Mouse (Mus musculus): ENCODE results near the gene Spcs2. TPM values are rescaled to one million over a fixed set of nuclear protein-coding genes. Genes with fewer than 3 reads are reported as not detected.
"Not testable (repeated sequence)": the region's sequence is repeated elsewhere in the genome, so short reads cannot be mapped to it uniquely, and the experiment has no call there.

Gene Spcs2
- total RNA-seq, 2 experiments from 2014 or later: 103 to 106 TPM

DNA sequence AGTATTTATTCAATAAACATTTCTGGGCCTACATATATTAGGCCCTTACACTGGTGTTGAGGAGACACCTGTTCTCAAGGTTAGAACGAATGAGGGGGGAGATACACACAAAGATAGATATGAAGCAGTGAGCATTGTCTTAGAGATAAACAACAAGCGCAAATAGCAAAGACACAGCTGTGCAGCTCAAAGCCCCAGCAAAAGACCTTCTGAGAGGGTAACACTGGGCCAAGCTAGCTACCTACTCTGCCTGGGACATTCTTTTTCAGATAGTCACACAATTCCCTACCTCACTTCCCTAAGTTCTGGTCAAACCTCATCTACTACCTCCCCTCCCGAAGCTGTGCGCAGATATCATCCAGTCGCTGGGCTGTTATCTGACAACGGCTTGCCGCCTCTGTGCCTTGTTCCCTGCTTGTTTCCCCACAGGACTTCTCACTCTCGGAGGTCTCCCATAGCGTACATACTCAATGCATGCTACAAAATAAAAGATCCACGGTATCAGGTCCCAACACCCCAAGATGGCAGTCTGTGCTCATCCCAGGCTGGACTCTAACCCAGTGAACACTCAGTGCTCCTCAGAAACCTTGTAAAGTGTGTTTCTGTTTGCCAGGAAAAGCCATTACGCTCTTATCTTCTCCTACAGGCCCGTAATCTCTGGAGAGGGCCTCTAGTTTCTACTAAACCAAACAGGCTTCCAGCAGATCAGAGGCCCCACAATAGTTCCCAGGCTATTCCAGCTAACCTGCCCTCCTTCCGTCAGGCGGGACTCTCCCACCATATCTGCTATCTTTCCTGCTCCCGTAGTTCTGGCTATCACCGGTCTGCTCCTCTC is 38.4 kb downstream of the Spcs2 start:
- no peak for DNase-seq

GRCm38 (mm10) chr7:99823045-99823663 is 40.1 kb downstream of the Spcs2 start:
- no peak for DNase-seq

GRCm38 (mm10) chr7:99822426-99822825 is 40.8 kb downstream of the Spcs2 start:
- DNase-seq: no peak

DNA sequence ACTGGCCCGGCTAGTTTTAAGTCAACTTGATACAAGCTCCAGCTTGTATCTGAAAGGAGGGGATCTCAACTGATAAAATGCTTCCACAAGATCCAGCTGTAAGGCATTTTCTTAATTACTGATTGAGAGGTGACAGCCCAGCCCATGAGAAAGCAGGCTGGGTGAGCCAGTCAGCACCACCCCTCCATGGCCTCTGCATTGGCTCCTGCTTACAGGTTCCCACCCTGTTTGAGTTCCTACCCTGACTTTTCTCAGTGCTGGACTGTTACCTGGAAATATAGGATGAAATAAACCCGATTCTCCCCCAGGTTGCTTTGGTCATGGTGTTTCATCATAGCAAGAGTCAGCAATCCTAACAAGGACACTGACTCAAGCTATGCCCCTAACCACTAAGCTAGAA is 41.3 kb downstream of the Spcs2 start:
- no peak for DNase-seq

GRCm38 (mm10) chr7:99818181-99818725 is 45.0 kb downstream of the Spcs2 start:
- DNase-seq: not testable (repeated sequence)

GRCm38 (mm10) chr7:99813394-99813793 is 49.9 kb downstream of the Spcs2 start:
- no peak for DNase-seq

GRCm38 (mm10) chr7:99811661-99812060 is 51.6 kb downstream of the Spcs2 start:
- no peak for DNase-seq

- DNase-seq: no peak
These were observed 52.4 kb downstream of the Spcs2 start for GRCm38 (mm10) chr7:99810814-99811213.

DNA sequence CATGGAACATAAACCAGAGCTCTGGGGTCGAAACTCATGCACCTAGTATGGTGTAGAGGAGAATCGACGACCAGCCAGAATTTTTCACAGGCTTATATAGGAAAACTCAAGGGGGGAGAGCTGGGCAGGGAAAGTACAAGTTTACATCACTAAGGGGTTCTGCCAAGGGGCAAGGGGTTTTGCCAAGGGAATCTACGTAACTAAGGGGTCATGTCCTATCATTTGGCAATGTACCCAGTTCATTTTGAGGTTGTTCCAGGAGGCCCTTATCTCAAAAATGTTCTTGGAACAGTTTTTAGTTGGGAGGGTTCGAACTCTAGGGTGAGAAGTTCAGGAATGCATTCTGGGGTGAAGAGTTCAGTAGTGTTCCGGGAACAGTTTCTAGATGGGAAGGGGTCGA is 56.2 kb downstream of the Spcs2 start:
- not testable (repeated sequence) for DNase-seq

DNA sequence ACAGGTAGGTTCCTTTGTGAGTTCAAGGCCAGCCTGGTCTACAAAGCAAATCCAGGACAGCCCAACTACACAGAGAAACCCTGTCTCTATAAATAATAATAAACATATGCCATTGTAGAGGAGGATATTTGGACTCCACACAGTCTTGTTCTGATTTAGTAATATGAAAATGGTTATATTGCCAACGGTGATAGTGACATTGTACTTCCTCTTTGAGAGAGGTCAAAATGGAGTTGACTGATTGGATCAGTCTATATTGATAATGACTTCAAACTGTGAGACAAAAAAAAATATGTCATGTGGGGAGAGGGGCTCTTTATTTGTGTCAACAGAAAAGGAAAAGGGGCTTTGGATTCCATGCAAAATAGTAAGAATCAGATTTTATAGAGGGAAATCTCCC is 57.9 kb downstream of the Spcs2 start:
- DNase-seq: no peak

DNA sequence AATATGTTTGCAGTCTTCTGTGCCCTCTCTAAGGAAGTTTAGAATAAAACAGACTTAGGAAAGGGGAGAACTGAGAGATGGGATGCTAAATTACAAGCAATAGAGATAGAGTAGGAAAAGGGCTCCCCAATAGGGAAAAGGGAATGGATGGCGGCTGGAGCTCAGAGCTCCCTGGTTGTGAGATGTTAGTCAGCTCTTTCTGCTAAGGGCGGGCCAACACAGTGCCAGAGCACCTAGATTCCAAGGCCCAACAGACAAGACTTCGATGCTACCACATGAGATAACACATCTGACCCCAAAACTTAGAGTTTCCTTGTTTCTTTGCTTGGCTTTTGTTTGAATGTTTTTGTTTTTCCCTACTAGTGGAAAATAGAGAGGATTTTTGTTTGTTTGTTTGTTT is 59.2 kb downstream of the Spcs2 start:
- DNase-seq: not testable (repeated sequence)

GRCm38 (mm10) chr7:99803535-99803934 is 59.7 kb downstream of the Spcs2 start:
- DNase-seq: no peak

DNA sequence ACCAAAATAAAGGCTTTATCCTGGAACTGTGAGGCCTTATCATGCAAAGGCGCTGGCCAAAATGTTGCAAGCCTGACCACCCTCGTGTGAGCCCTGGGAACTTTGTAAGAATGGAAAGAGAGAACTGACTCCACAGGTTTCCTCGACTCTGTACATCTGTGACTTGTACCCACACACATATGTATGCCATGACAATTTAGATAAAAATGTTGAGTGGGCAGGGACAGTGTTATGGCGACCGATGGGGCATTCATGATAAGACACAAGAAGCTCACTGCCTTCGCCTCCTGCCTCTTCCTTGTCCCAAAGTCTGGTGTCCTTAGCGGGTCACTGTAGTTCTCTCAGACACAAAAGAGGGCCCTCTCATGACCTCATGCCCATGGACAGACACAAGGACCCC is 64.1 kb downstream of the Spcs2 start:
- no peak for DNase-seq

- peak; percentile 27 to 68 for DNase-seq
These were observed 65.2 kb downstream of the Spcs2 start for GRCm38 (mm10) chr7:99797911-99798647.

DNA sequence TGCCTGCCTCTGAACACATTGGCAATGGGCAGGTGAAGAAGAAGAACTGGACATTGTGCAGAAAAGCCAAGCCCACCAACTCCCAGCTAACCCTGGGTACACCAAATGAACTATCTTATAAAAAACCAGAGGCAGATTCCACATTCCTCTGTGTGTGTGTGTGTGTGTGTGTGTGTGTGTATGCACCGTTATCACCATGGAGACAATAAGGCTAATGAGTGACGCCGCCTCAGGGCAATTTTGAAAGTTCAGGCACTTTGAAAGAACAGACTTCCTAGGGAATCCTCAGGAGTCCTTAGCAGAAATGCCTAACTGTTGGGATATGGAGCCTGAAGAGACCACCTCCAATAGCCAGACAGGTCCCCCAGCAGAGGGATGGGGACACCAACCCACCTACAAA is 66.0 kb downstream of the Spcs2 start:
- DNase-seq: no peak

DNA sequence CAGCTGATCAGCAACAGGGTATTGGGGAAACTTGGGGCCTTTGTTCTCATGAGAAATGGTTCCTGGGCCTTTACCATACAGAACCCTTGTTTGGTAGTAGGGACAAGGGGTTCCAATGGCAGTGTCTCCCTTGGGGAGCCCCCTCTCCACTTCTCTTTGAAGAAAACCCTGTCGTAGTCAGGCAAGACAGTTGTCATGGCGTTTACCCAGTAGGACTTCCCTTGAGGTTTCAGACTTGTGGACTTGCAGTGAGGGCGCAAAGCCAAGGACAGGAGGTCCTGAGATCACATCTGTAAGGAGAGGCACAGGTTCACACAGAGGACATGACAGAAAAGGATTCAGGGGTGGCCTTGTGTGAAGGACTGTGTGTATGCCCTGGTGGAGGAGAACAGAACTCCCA is 66.8 kb downstream of the Spcs2 start:
- DNase-seq: no peak

- DNase-seq: peak in 1 of 2 experiments; percentile 3
These were observed 67.9 kb downstream of the Spcs2 start for GRCm38 (mm10) chr7:99795192-99795981.

DNA sequence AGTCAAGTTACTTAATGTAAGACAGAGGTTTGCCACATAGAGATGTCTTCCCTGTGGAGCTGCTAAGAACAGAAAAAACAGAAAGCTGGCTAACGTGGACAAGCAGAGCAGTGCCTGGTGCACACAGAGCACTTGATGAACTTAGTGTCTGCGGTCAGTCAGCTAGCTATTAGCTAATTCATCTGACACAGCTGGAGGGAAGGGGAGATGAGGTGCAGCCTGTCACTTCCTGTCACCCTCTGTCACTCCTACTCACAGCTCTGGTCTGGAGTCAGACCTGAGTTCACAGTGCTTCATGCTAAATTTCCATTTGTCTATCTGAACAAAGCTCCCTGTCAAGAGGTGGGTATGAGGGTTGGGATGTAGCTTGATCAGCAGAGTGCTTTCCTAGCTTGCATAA is 69.2 kb downstream of the Spcs2 start:
- DNase-seq: no peak

DNA sequence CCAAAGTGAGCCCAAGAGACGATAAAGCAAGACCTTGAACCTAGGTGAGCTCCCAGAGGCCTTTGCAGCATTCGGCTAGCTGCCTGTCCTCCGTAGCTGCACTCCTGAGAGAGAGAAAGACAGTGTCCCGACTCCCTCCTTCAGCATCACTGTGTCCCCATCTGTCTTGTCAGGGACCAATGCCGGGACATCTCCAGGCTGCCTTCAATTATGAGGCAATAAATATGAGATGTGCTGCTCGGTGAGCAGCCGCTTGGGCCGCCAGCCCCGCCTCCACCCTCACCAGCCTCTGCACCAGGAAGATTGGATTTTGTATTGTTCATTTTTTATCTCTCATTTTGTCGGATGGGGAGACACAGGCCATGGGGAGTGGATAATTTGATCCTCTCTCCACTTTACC is 72.4 kb downstream of the Spcs2 start:
- DNase-seq: no peak

DNA sequence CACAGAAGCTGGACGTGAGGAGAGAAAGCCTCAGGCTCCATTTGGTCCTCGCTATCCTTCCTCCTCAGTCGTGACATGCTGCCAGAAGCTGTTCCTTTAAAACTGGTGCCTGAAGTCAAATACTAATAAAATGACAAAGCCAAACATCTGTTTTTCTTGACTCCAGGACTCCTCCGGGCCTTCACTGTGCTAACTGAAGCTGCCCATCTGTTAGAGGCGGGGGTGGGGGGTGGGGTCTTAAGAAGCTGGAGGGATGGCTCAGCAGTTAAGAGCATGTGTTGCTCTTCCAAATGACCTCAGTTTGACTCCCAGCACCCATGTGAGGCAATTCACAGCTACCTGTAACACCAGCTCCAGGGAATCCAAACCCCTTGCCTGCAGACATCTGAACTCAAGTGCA is 74.7 kb downstream of the Spcs2 start:
- DNase-seq: no peak

DNA sequence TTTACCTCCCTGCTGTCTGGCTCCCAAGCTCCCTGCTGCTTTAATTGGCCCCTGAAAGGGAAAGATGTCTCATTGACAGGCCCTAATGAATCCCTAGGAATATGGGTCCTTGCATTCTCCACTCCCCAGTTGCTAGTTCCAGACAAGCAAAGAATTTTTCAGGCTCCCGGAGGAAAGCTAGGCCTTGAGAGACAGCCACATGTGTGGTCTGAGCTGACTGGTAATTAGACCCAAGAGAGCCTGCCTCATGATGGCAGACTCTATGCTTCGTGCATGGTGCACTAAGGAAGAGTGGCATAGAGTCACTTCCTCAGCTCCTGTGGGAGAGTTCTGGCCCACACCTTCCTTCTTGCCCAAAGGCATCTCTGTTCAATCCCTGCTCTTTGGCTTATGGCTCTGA is 75.3 kb downstream of the Spcs2 start:
- DNase-seq: no peak
